Mouse (Mus musculus) olfactory bulb, adult 2 months (tissue): ENCODE data around the gene Defa2. TPM values are rescaled to one million over a fixed set of nuclear protein-coding genes. Genes with fewer than 3 reads are reported as not detected.
"Not testable (repeated sequence)": the region's sequence is repeated elsewhere in the genome, so short reads cannot be mapped to it uniquely, and the experiment has no call there.

Source experiments
- H3K27ac ChIP-seq: fragments of 200-500 bp; 2 replicates; pipeline ENCODE4 v1.5.1; 2012; ENCODE audit warnings: low read depth, low read length; ENCODE audit not compliant: insufficient read depth
- H3K4me1 ChIP-seq: fragments of 200-500 bp; 2 replicates; pipeline ENCODE4 v1.6.1; 2012; ENCODE audit warnings: low read length; ENCODE audit not compliant: control insufficient read depth, insufficient read depth
- H3K4me3 ChIP-seq: fragments of 200-500 bp; 2 replicates; pipeline ENCODE4 v1.5.1; 2012; ENCODE audit warnings: mild to moderate bottlenecking, low read depth, low read length, moderate library complexity; ENCODE audit not compliant: insufficient read depth
- WGBS: fragments of 180-500 bp; shearing (Covaris S2); methylation state at CpG from one replicate; pipeline ENCODE4 v1.1.7; 2018; 5-methylcytosine and 5-hydroxymethylcytosine counted together
- polyA plus RNA-seq: library from polyadenylated mRNA; stranded (reverse); fragments of >200 nt; gene quantifications from 2 replicates; pipeline ENCODE4 v1.2.4, GENCODE M21; 2012; ENCODE audit warnings: low replicate concordance; ENCODE audit not compliant: missing spikeins, insufficient read depth, insufficient read length

The Defa2 gene
- polyA plus RNA-seq, result not detected in 2 replicates

- H3K27ac ChIP-seq, H3K4me3 ChIP-seq, H3K4me1 ChIP-seq: not testable (repeated sequence)
- WGBS, result no CpG with 5 or more reads among the region's 2 CpGs
These were observed at the start of gene Defa2 for GRCm38 (mm10) chr8:21378215-21378614. Defa2 (plus strand) TSS chr8:21378515.

DNA sequence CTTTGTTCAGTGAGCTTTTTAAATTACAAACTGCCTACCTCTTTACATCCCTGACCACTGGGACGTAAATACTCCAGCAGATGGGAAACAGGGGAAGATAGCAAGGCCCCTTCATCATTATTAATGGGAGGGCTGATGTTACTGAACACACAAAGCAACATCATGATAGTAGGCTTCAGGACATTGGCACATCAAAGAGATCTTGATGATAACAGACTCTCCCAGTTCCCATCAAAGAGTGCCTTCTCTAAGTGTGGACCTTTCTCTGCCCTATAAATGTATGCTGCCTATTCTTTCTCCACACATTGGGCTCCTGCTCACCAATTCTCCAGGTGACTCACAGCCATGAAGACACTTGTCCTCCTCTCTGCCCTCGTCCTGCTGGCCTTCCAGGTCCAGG is 13.2 kb downstream of the Defa2 start, which contains the start of gene Defa33:
Gene Defa33, plus strand, starts transcription at position 301 of the 400 bp plus-strand sequence.
- H3K4me3 ChIP-seq, H3K4me1 ChIP-seq, H3K27ac ChIP-seq: not testable (repeated sequence)
- no CpG with 5 or more reads among the region's 2 CpGs for WGBS

- WGBS, result no CpG with 5 or more reads among the region's 1 CpGs
- H3K4me3 ChIP-seq, H3K4me1 ChIP-seq: not testable (repeated sequence)
These were observed 48.8 kb downstream of the Defa2 start, which contains the start of gene Defa36 for GRCm38 (mm10) chr8:21427111-21427510. Defa36 (plus strand) TSS chr8:21427411.

More at GRCm38 (mm10) chr8:21427111-21427510, 48.8 kb downstream of the Defa2 start, which contains the start of gene Defa36:
- not testable (repeated sequence) for H3K27ac ChIP-seq

Other genes with a start within 250 kb of the Defa2 start
- gene Defa30, start 243.9 kb upstream of the Defa2 start, polyA plus RNA-seq, result not detected in 2 replicates
- not detected in 2 replicates for gene Defa22, start 216.2 kb upstream of the Defa2 start, polyA plus RNA-seq
- gene Defa31, start 186.9 kb upstream of the Defa2 start, polyA plus RNA-seq, result not detected in 2 replicates
- gene Gm15293, start 177.0 kb upstream of the Defa2 start, polyA plus RNA-seq, result not detected in 2 replicates
- not detected in 2 replicates for gene Gm15292, start 128.8 kb upstream of the Defa2 start, polyA plus RNA-seq
- not detected in 2 replicates for gene Defa27, start 63.0 kb upstream of the Defa2 start, polyA plus RNA-seq
- not detected in 2 replicates for gene Defa29, start 51.5 kb upstream of the Defa2 start, polyA plus RNA-seq
- not detected in 2 replicates for gene Defa33, start 13.3 kb downstream of the Defa2 start, polyA plus RNA-seq
- not detected in 2 replicates for gene Defa36, start 48.9 kb downstream of the Defa2 start, polyA plus RNA-seq
- not detected in 2 replicates for gene Gm7849, start 78.0 kb downstream of the Defa2 start, polyA plus RNA-seq
- gene Defa20, start 130.7 kb downstream of the Defa2 start, polyA plus RNA-seq, result not detected in 2 replicates
- not detected in 2 replicates for gene Defa32, start 150.5 kb downstream of the Defa2 start, polyA plus RNA-seq
- not detected in 2 replicates for gene Defa37, start 186.9 kb downstream of the Defa2 start, polyA plus RNA-seq
- not detected in 2 replicates for gene Defa28, start 204.5 kb downstream of the Defa2 start, polyA plus RNA-seq
- not detected in 2 replicates for gene Gm7861, start 216.0 kb downstream of the Defa2 start, polyA plus RNA-seq
- not detected in 2 replicates for gene Defa26, start 239.7 kb downstream of the Defa2 start, polyA plus RNA-seq